Mouse (Mus musculus) heart, embryonic 12.5 days (tissue): Measurements from ENCODE around the gene Dhrs7. TPM values are rescaled to one million over a fixed set of nuclear protein-coding genes. Genes with fewer than 3 reads are reported as not detected.

Experiments
- ATAC-seq: fragments of 200-750 bp; cut with Nextera tagmentation; 2 replicates; pipeline ENCODE4 v1.8.0; 2017; ENCODE audit warnings: moderate TSS enrichment, moderate library complexity; ENCODE audit not compliant: insufficient number of reproducible peaks, low FRiP score
- H3K27ac ChIP-seq: fragments of 300-500 bp; sonication (generic); 2 replicates; pipeline ENCODE4 v1.5.1; 2016; ENCODE audit warnings: mild to moderate bottlenecking, moderate library complexity; ENCODE audit not compliant: poor library complexity, severe bottlenecking
- H3K27me3 ChIP-seq: fragments of 300-500 bp; sonication (generic); replicated peaks from 2 replicates; pipeline ENCODE4 v1.6.1; 2016; ENCODE audit warnings: mild to moderate bottlenecking, moderate library complexity
- H3K36me3 ChIP-seq: fragments of 300-500 bp; sonication (generic); 2 replicates; pipeline ENCODE4 v1.6.1; 2016; ENCODE audit warnings: mild to moderate bottlenecking, moderate library complexity
- H3K4me1 ChIP-seq: fragments of 300-500 bp; sonication (generic); replicated peaks from 2 replicates; pipeline ENCODE4 v1.6.1; 2016; ENCODE audit warnings: mild to moderate bottlenecking
- H3K4me2 ChIP-seq: fragments of 300-500 bp; sonication (generic); 2 replicates; pipeline ENCODE4 v1.6.1; 2016; ENCODE audit warnings: mild to moderate bottlenecking, moderate library complexity
- H3K4me3 ChIP-seq: fragments of 300-500 bp; sonication (generic); 2 replicates; pipeline ENCODE4 v1.5.1; 2016; ENCODE audit warnings: mild to moderate bottlenecking
- H3K9ac ChIP-seq: fragments of 300-500 bp; sonication (generic); 2 replicates; pipeline ENCODE4 v1.6.1; 2016; ENCODE audit warnings: mild to moderate bottlenecking, moderate library complexity
- H3K9me3 ChIP-seq: fragments of 300-500 bp; sonication (generic); replicated peaks from 2 replicates; pipeline ENCODE4 v1.6.1; 2016; ENCODE audit warnings: mild to moderate bottlenecking, moderate library complexity
- WGBS: fragments of 180-500 bp; shearing (Covaris S2); methylation state at CpG from one replicate; pipeline ENCODE4 v1.1.7; 2016; 5-methylcytosine and 5-hydroxymethylcytosine counted together
- polyA plus RNA-seq: library from polyadenylated mRNA; unstranded; fragments of >200 nt; fragmentation: Nextera tagmentation; extraction: Ambion mirVana; gene quantifications from 2 replicates; pipeline ENCODE4 v1.2.1, GENCODE M21; 2016

Dhrs7 gene
- polyA plus RNA-seq, 1 experiment from 2014 or later = 45.6 TPM

DNA sequence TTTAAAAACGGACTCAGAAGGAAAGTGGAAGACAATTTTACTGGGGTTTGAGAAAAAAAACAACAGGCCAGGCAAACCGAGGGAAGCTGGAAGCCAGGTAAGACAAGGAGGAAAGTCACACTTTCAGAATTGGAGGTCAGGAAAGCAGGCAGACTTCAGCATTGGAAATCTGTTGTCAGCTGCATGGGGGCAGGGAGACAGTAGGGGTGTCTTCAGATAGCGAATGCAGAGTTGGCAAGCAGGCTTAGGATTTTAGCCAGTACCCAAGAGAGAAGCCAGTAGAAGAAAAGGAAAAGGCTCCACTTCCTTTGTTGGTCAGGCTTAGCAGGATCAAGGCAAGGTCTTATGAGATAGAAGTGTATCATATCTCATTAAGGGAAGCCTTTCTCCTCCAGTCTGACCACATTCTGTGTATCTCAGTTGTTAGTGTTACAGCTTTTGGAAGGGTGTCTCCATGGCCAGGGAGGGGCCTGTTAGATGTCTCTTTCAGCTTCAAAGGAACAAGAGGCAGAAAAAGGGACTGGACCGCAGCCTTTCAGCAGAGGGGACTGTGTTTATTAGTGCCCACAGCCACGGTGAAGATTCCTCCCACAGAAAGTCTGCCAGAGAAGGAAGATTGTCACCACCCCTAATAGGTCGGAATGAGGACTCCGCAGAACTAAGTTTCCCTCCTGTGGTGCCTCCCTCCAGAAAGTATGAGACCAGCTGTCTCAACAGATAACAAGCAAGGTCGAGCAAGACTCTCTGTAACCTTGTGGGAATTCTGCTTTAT, 18.0 kb upstream of the Dhrs7 start:
- Histone ChIP-seq H3K9me3 (no peaks in the 10 kb centered on the region), H3K27ac (peak overlapping the region; percentile 38; the same call in 1 of the 2 replicates), H3K4me1 (peaks cover 12% of the 10 kb centered on the region), H3K36me3 (no peaks in the 10 kb centered on the region), H3K4me3 (no peak overlapping the region), H3K9ac (no peak overlapping the region), H3K27me3 (no peaks in the 10 kb centered on the region), H3K4me2 (0 out of 2 replicates have a peak overlapping the region, but pooled peaks have one; percentile 4)
- 28% methylated on average over 8 of the region's 8 CpGs for WGBS
- peak; percentile 48; the same call in 1 of the 2 replicates for ATAC-seq

DNA sequence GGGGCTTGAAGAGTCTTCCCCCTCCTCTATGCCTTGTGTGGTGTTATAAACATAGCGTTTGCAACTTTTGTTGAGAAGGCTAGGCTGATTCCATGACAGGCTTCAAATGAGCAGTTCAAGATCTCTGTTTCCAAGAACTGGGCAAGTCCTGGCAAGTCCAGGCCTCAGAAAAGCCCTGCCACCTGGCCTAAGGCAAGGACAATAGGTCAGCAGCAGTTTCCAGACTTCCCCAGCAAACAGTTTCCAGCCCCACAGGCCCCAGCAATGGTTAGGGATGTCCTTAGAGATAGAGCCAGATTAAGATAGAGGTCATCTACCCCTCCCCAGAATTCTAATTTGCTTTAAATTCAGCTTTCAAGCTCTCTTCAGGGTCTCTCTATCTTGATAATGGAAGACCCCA, 17.2 kb upstream of the Dhrs7 start:
- Histone ChIP-seq H3K36me3 (no peaks in the 10 kb centered on the region), H3K9ac (no peak overlapping the region), H3K9me3 (no peaks in the 10 kb centered on the region), H3K4me3 (no peak overlapping the region), H3K27ac (no peak overlapping the region), H3K4me2 (no peak overlapping the region), H3K27me3 (no peaks in the 10 kb centered on the region), H3K4me1 (peaks cover 12% of the 10 kb centered on the region)
- no peak for ATAC-seq
- WGBS = 89% methylated on average over 1 of the region's 1 CpGs

DNA sequence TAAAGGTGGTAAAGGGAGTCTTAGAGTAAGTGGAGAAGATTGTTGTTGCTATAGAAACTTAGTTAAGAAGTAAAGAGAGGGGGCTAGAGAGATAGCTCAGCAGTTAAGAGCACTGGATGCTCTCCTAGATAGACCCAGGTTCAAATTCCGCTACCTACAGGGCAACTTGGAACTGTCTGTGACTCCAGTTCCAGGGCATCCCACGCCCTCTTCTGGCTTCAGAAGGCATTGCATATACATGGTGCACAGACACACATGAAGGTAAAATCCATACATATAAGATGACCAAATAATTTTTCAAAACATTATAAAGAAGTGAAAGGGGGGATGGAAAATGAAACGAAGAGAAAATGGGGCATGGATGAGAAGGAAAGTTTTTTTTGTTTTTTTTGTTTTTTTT, 14.9 kb upstream of the Dhrs7 start:
- Histone ChIP-seq H3K4me3 (no peak overlapping the region), H3K27me3 (no peaks in the 10 kb centered on the region)
- whole genome bisulfite sequencing = 75% methylated on average over 3 of the region's 3 CpGs

DNA sequence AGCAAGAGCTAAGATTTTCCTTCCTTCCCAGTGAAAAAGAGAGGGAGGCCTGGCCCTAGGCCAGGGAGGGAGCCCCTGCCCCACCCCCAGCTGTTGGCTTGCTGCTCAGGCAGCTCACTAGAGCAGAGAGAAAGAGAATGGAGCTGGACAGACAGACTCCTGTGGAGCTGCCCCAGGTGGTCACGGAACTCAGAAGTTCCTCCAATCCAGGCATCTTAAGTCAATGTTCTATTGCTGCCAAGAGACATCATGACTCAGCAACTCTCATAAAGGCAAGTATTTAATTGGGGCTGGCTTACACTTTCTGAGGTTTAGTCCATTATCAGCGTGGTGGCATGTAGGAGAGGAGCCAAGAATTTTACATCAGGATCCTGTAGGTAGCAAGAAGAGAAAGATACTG, 10.1 kb upstream of the Dhrs7 start:
- Histone ChIP-seq H3K4me3 (no peak overlapping the region), H3K9ac (no peak overlapping the region), H3K4me2 (no peak overlapping the region; the same call in 1 of the 2 replicates), H3K9me3 (no peaks in the 10 kb centered on the region; the same call in 1 of the 2 replicates), H3K4me1 (peaks cover 11% of the 10 kb centered on the region), H3K27me3 (no peaks in the 10 kb centered on the region), H3K36me3 (no peaks in the 10 kb centered on the region), H3K27ac (no peak overlapping the region; the same call in 1 of the 2 replicates)
- 69% methylated on average over 2 of the region's 2 CpGs for WGBS
- ATAC-seq = no peak

More for the DNA sequence above, 14.9 kb upstream of the Dhrs7 start:
- ATAC-seq = no peak
- no peak overlapping the region for H3K27ac ChIP-seq
- no peaks in the 10 kb centered on the region; the same call in 1 of the 2 replicates for H3K9me3 ChIP-seq
- no peaks in the 10 kb centered on the region for H3K36me3 ChIP-seq
- H3K4me1 ChIP-seq = peaks cover 16% of the 10 kb centered on the region
- H3K4me2 ChIP-seq = no peak overlapping the region
- H3K9ac ChIP-seq = no peak overlapping the region

DNA sequence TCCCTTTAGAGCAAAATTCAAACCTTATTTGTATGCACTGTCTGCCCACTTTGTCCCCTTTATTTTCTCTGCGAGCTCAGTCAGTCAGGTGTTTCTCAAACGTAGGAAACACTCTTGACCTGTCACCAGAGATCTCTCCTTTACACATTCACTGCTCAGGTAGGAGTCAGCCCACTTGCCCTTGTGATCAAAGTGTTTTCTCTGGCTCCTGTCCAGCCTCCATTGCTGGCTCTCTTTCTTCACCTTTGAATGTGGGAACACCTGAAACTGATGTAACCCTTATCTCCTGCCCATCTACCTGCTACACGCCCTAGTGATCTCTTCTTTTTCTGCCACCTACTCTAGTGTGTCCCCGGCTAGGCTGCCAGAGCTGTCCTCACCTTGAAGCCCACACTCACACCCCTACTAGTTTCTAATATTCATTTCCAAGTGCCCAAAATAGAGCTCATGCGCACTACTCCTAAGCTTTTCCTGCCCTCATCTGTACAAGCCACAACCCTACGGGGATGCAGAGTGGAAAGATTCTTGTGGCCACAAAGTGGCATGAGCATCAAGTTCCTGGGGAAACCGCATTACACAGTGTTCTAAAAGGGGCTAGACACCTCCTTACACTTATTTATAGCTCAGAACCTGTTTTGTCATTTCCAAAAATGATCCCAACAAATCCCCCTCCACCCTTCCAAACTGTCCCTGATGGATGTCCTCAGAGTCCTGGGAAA, 9.5 kb upstream of the Dhrs7 start:
- Histone ChIP-seq H3K36me3 (no peaks in the 10 kb centered on the region), H3K4me1 (peaks cover 11% of the 10 kb centered on the region), H3K27ac (no peak overlapping the region; the same call in 1 of the 2 replicates), H3K9ac (no peak overlapping the region), H3K27me3 (no peaks in the 10 kb centered on the region), H3K9me3 (peaks cover 1% of the 10 kb centered on the region; the same call in 1 of the 2 replicates), H3K4me3 (no peak overlapping the region), H3K4me2 (no peak overlapping the region; the same call in 1 of the 2 replicates)
- ATAC-seq = no peak
- 57% methylated on average over 7 of the region's 7 CpGs for WGBS

DNA sequence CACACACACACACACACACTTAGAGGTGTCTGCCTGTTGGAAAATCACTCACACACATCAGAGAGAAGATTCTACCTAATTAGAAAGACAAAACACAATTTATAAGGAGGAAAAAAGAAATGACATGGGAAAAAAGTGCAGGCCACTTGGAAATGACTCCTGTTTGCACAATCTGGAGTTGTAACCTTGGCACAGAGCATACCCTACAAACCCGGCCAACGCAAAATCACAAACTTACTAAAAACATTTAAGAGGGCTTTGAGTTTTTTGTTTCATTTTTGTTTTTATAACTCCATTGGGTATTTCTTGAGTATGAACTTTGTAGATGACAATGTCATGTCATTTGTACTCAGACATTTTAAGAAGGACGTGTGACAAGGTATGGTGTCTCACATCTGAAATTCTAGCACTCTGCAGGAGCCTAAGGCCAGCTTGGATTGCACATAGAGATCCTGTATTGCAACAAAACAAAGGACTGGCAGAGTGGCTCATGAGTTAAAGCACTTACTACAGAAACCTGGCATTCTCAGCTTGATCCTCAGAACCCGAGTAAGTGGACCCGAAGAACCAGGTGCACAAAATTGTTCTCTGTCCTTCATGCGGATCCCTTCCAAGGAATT, 6.9 kb upstream of the Dhrs7 start:
- Histone ChIP-seq H3K4me1 (peaks cover 11% of the 10 kb centered on the region), H3K9me3 (peaks cover 3% of the 10 kb centered on the region; the same call in 1 of the 2 replicates), H3K27ac (no peak overlapping the region), H3K27me3 (no peaks in the 10 kb centered on the region), H3K4me3 (no peak overlapping the region), H3K4me2 (no peak overlapping the region), H3K36me3 (no peaks in the 10 kb centered on the region), H3K9ac (no peak overlapping the region)
- no peak for ATAC-seq
- WGBS = 87% methylated on average over 6 of the region's 6 CpGs

DNA sequence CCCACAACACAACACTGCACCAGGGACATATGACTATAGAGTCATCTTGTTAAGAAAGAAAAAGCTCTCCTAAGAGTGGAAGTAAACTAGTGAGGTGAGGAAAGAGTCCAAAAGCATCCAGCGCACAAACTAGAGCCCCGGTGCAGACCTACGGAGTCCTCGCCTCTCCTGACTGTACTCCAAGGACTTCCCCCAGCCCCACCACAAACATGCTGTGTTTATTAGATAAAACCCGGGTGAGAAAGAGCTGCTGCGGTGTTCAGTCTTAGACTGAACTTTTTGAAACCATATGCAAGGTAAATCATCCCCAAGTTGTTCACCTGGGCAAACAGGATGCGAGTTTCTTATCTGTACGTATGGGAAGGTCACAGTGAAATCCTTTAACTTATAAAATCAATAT, 6.2 kb upstream of the Dhrs7 start:
- 83% methylated on average over 8 of the region's 8 CpGs for WGBS
- Histone ChIP-seq H3K4me3 (no peak overlapping the region), H3K36me3 (no peaks in the 10 kb centered on the region), H3K9ac (no peak overlapping the region), H3K4me2 (no peak overlapping the region), H3K27ac (no peak overlapping the region), H3K9me3 (peaks cover 3% of the 10 kb centered on the region; the same call in 1 of the 2 replicates), H3K27me3 (no peaks in the 10 kb centered on the region), H3K4me1 (peaks cover 11% of the 10 kb centered on the region)
- ATAC-seq = no peak

DNA sequence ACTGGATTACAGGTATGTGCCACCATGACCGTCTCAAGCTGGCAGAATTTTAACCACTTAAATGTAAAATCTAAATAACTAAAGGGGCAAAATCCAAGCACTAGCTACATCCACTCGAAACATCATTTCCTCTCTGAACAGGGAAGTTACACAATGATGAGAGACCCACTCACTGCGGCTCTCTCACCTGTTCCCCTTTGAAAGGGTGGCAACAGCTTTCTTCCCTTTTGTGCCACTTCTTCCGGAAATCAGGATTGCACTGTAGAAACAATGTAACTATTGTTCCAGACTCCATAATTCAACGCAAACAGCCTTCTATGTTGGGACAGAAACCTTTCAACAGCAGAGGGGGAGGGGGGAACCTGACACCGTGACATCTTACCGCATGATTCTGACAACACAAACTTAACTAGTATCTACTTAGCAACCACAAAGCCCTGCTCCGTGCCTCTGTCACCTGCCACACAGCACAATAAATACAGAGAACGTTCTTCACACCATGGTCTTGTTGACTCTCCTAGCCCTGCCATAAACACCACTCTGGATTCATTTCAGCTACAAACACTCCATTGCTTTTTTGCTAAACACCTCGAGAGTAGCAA, 3.3 kb upstream of the Dhrs7 start:
- Histone ChIP-seq H3K9ac (no peak overlapping the region), H3K4me1 (peaks cover 7% of the 10 kb centered on the region), H3K9me3 (0 out of 2 replicates have a peak, but pooled peaks cover 3% of the 10 kb centered on the region), H3K27ac (no peak overlapping the region), H3K4me3 (no peak overlapping the region), H3K4me2 (no peak overlapping the region), H3K27me3 (no peaks in the 10 kb centered on the region), H3K36me3 (no peaks in the 10 kb centered on the region)
- no peak for ATAC-seq
- WGBS = 64% methylated on average over 10 of the region's 10 CpGs

DNA sequence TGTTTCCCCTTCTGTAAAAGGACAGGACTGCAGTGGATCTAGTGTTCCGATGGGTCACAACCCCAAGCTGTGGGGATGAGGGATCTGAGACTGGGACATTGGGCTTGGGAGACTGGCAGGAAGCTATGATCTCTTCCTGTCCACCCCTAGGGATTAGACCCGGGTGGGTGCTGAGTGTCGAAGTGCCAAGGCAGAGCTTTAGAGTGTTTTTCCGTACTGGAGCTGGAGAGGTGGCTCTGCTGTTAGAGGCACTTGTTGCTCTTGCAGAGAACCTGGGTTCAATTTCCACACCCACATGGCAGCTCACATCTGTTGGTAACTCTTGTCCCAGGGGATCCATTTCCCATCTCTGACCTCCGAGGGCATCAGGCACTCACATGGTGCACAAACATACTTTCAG, 1.3 kb upstream of the Dhrs7 start:
- Histone ChIP-seq H3K4me1 (peaks cover 7% of the 10 kb centered on the region), H3K9me3 (0 out of 2 replicates have a peak, but pooled peaks cover 3% of the 10 kb centered on the region), H3K27ac (no peak overlapping the region), H3K9ac (no peak overlapping the region), H3K27me3 (no peaks in the 10 kb centered on the region), H3K36me3 (no peaks in the 10 kb centered on the region), H3K4me2 (no peak overlapping the region), H3K4me3 (no peak overlapping the region)
- WGBS = 64% methylated on average over 5 of the region's 5 CpGs
- no peak for ATAC-seq

DNA sequence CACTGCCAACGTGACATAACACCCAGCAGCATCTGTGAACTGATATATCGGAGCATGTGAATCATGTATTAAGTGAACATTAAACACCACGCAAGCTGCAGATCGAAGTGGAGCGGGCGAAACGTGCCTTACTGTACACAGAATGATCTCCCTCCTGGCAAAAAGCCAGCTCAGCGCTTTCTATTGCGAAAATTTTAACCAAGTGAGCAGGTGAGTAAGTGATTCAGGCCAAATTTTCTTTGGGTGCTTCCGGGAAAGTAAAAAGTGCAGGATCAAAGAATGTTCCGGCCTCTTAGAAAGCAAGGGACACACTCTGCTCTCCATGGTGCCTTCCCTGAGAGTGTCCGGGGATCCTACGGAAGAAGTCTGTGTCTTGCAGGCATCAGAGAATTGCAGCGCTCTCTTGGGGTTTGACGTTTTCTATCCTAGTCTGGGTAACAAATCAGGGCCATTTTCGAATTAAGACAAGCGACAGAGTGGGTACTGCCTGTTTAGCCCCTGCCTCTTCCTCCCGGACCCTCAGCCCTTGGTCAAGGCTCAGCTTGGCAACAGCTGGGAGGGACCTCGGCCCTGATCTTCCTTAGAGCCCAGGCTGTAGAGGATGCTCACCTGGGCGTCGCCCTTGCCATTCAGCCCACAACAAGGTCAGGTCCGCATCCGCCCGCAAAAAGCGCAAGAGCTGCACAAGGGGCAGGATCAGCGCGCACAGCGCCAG, 532 bp downstream of the Dhrs7 start:
- Histone ChIP-seq H3K27ac (peak overlapping the region; percentile 91), H3K36me3 (no peaks in the 10 kb centered on the region), H3K9ac (peak overlapping the region; percentile 82), H3K4me1 (peaks cover 7% of the 10 kb centered on the region), H3K27me3 (no peaks in the 10 kb centered on the region), H3K9me3 (0 out of 2 replicates have a peak, but pooled peaks cover 2% of the 10 kb centered on the region), H3K4me3 (peak overlapping the region; percentile 73), H3K4me2 (peak overlapping the region; percentile 86)
- ATAC-seq = peak; percentile 43; the same call in 1 of the 2 replicates
- 7% methylated on average over 28 of the region's 28 CpGs for WGBS
